Mouse (Mus musculus): Measurements from ENCODE around the gene Trim38.

GRCm38 (mm10) chr13:23753314-23754078 lies 16.2 kb upstream of the Trim38 start:
- TF ChIP-seq CTCF (IDR thresholded peaks at IDR 0.05; ENCODE audit: borderline replicate concordance, control insufficient read depth, extremely low read depth, insufficient read depth, low read length, poor library complexity) (no peak), POLR2A (IDR thresholded peaks at IDR 0.05; ENCODE audit: control insufficient read depth, extremely low read depth, insufficient read depth, low read length, poor library complexity) (no peak)

Measured in thymus, adult 2 months (tissue).